Mouse (Mus musculus): ENCODE data around the gene Lekr1. TPM values are rescaled to one million over a fixed set of nuclear protein-coding genes. Genes with fewer than 3 reads are reported as not detected.

Lekr1 gene
- polyA plus RNA-seq (2015; fragmentation: Nextera tagmentation; extraction: Ambion mirVana): 8.9 and 10.6 TPM in 2 replicates

DNA sequence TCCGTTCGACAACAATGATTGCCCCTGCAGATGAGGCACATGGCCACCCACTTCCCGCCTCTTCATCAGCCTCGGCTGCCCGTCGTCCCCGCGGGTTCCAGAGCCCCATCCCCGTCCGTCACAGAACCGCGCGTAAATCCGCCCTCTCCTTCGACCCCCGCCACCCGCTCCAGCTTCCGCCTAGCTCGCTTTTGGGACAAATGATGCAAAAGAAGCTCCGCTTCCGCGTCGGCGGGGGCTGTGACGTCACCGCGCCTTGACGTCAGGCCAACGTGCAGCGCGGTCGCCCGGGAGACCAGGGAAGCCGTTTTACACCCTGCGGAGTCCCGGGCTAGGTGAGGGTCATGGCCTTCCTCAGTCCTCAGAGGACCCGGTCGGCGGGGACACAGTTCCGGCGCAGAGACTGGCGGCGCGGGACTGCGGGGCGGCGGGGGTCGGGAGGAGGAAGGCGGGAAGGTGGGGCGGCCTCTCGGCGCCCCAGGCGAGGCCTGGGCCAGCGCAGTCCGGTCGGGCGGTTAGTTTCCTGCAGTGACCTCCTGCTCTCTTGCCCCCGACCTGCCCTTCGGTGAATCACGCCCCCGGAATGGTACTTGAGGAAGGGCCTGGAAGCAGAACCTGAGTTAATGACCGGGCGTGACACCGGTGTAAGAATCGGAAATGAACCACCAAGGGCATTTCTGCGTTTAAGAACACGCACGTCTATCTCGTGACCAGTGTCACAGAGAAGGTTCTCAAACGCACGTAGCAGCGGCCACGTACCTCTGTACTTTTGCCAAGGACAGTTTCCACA lies at the start of gene Lekr1:
Lekr1 (plus strand) TSS at position 252 of the 790 bp plus-strand sequence.
- H3K27ac ChIP-seq: peak within 1 kb of the TSS; percentile 73
- peak within 1 kb of the TSS; percentile 89 for H3K4me2 ChIP-seq
- peak within 1 kb of the TSS; percentile 82 for H3K9ac ChIP-seq
- H3K4me3 ChIP-seq: peak within 1 kb of the TSS; percentile 56
- H3K9me3 ChIP-seq: no peaks in the 10 kb centered on the region
- 2% methylated on average over 73 of the region's 73 CpGs for WGBS
- H3K4me1 ChIP-seq: peaks cover 7% of the 10 kb centered on the region
- peak; percentile 86 for ATAC-seq (ENCODE audit: insufficient number of reproducible peaks, insufficient read depth, low FRiP score, low TSS enrichment, low read depth)
- H3K27me3 ChIP-seq: no peaks in the 10 kb centered on the region
- no peaks in the 10 kb centered on the region for H3K36me3 ChIP-seq

DNA sequence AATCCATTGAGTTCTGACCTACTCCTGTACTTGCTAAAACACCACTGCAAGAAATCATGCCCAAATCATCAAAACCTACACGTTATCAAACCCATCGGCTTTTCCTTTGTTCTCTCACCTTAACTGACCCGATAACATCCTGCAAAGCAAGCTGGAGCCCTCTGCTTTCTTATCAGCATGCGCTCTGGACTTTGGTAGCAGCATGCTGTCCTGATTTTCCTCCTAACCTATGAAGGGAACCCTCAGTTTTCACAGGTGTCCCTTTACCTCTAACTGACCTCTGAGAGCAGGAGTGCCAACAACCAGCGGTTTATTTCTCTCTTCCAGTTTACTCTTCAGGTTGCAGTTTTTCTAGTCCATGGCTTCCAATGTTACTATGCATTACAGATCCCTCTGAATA lies 48.5 kb upstream of the Lekr1 start:
- no peak overlapping the region for H3K27ac ChIP-seq
- no peak overlapping the region for H3K4me2 ChIP-seq
- no peaks in the 10 kb centered on the region for H3K27me3 ChIP-seq
- 80% methylated on average over 5 of the region's 5 CpGs for WGBS
- H3K4me3 ChIP-seq: no peak overlapping the region
- H3K9me3 ChIP-seq: no peaks in the 10 kb centered on the region
- peaks cover 5% of the 10 kb centered on the region for H3K4me1 ChIP-seq
- no peaks in the 10 kb centered on the region for H3K36me3 ChIP-seq
- H3K9ac ChIP-seq: no peak overlapping the region
- ATAC-seq (ENCODE audit: insufficient number of reproducible peaks, insufficient read depth, low FRiP score, low TSS enrichment, low read depth): no peak

DNA sequence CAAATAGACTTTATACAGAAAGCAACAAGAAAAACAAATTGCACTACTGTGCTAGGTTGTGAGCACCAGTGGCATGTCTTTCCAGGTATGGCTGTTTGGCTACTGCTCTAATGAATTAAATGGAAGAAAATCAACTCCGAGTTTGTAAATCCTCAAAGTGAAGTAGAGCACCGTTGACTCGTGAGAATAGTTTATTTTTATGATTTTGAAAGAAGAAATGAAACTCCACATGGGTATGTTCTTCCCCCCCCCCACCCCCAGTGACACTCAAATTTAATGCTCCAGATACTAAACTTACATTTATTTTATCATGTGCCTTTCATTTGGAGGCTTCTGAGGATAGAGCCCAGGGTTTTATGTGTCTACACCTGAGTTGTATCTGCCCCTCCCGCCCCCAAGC lies 46.7 kb upstream of the Lekr1 start:
- no peak overlapping the region for H3K9ac ChIP-seq
- H3K4me2 ChIP-seq: no peak overlapping the region
- no peak for ATAC-seq (ENCODE audit: insufficient number of reproducible peaks, insufficient read depth, low FRiP score, low TSS enrichment, low read depth)
- H3K4me3 ChIP-seq: no peak overlapping the region
- H3K9me3 ChIP-seq: no peaks in the 10 kb centered on the region
- WGBS: 85% methylated on average over 4 of the region's 4 CpGs
- H3K27ac ChIP-seq: no peak overlapping the region
- no peaks in the 10 kb centered on the region for H3K36me3 ChIP-seq
- H3K4me1 ChIP-seq: no peaks in the 10 kb centered on the region
- no peaks in the 10 kb centered on the region for H3K27me3 ChIP-seq

DNA sequence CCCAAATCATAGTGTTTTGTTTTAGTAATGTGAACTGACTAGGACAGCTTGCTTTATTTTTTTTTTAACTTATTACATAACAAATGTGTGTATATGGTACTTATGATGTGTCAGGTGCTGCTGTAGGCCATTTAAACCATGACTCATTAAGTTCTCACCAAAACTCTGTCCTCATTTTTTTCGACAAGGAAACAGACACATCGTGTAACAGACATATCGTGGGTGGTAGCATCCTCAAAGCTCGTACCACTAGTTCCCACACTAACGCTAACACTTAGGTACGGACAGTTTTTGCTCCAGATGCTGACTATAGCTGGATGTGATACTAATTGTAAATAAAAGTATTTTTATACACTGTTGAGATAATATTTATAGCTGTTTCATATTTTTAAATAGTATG lies 43.0 kb upstream of the Lekr1 start:
- Histone ChIP-seq H3K36me3 (no peaks in the 10 kb centered on the region), H3K9ac (no peak overlapping the region), H3K27me3 (no peaks in the 10 kb centered on the region), H3K9me3 (no peaks in the 10 kb centered on the region), H3K4me3 (no peak overlapping the region), H3K4me1 (peaks cover 23% of the 10 kb centered on the region), H3K27ac (no peak overlapping the region), H3K4me2 (no peak overlapping the region)
- WGBS: 94% methylated on average over 6 of the region's 6 CpGs
- ATAC-seq (ENCODE audit: insufficient number of reproducible peaks, insufficient read depth, low FRiP score, low TSS enrichment, low read depth): no peak

- Histone ChIP-seq H3K27me3 (no peaks in the 10 kb centered on the region), H3K4me3 (no peak overlapping the region), H3K4me2 (no peak overlapping the region), H3K27ac (no peak overlapping the region), H3K9me3 (no peaks in the 10 kb centered on the region), H3K9ac (no peak overlapping the region), H3K4me1 (peaks cover 23% of the 10 kb centered on the region), H3K36me3 (no peaks in the 10 kb centered on the region)
- no peak for ATAC-seq (ENCODE audit: insufficient number of reproducible peaks, insufficient read depth, low FRiP score, low TSS enrichment, low read depth)
- WGBS: 60% methylated on average over 8 of the region's 8 CpGs
Measured at GRCm38 (mm10) chr3:65625496-65626289, 40.3 kb upstream of the Lekr1 start.

GRCm38 (mm10) chr3:65626290-65626914 lies 39.6 kb upstream of the Lekr1 start:
- Histone ChIP-seq H3K9me3 (no peaks in the 10 kb centered on the region), H3K9ac (no peak overlapping the region), H3K4me3 (no peak overlapping the region), H3K27me3 (no peaks in the 10 kb centered on the region), H3K4me1 (peaks cover 23% of the 10 kb centered on the region), H3K4me2 (no peak overlapping the region), H3K27ac (peak overlapping the region; percentile 60), H3K36me3 (no peaks in the 10 kb centered on the region)
- 74% methylated on average over 7 of the region's 7 CpGs for WGBS
- no peak for ATAC-seq (ENCODE audit: insufficient number of reproducible peaks, insufficient read depth, low FRiP score, low TSS enrichment, low read depth)

DNA sequence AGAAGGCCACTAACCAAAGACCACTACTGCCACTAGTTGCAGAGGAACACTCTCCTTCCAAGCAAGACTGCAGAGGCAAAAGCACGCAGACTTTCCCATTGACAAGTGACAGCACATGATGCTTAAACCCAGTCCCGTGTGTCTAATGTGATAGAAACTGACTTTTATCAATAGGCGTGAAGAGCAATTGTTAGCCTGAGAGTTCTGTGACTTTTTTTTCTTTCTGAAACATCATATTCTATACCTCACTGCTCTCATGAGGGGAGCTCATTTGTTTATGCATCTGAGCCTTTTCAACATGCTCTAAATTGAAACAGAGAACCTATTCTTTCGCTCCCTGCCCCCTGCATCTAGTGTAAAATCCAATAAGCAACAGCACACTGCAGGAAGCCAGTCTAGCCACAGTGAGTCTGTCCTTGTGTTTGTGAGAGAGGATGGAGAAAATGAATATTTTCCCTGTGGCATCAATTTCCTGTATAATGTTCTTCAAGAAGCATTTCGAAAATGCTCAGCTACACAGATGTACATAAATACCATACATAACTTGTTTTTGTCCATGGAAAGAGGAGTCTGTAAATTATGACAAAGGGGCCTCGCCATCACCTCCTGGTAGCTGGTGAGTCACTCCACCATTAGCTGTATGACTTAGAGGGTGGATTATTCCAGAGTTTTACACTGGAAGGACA lies 38.9 kb upstream of the Lekr1 start:
- 47% methylated on average over 6 of the region's 6 CpGs for WGBS
- no peak for ATAC-seq (ENCODE audit: insufficient number of reproducible peaks, insufficient read depth, low FRiP score, low TSS enrichment, low read depth)
- Histone ChIP-seq H3K4me3 (no peak overlapping the region), H3K27me3 (no peaks in the 10 kb centered on the region), H3K36me3 (no peaks in the 10 kb centered on the region), H3K9me3 (no peaks in the 10 kb centered on the region), H3K4me1 (peaks cover 23% of the 10 kb centered on the region), H3K4me2 (no peak overlapping the region), H3K9ac (no peak overlapping the region), H3K27ac (peak overlapping the region; percentile 60)

GRCm38 (mm10) chr3:65627707-65628028 lies 38.4 kb upstream of the Lekr1 start:
- Histone ChIP-seq H3K27me3 (no peaks in the 10 kb centered on the region), H3K9me3 (no peaks in the 10 kb centered on the region), H3K4me3 (no peak overlapping the region), H3K27ac (peak overlapping the region; percentile 49; the same call in 1 of the 2 replicates), H3K36me3 (no peaks in the 10 kb centered on the region), H3K4me2 (no peak overlapping the region), H3K4me1 (peaks cover 23% of the 10 kb centered on the region), H3K9ac (no peak overlapping the region)
- ATAC-seq (ENCODE audit: insufficient number of reproducible peaks, insufficient read depth, low FRiP score, low TSS enrichment, low read depth): no peak
- 67% methylated on average over 2 of the region's 2 CpGs for WGBS

DNA sequence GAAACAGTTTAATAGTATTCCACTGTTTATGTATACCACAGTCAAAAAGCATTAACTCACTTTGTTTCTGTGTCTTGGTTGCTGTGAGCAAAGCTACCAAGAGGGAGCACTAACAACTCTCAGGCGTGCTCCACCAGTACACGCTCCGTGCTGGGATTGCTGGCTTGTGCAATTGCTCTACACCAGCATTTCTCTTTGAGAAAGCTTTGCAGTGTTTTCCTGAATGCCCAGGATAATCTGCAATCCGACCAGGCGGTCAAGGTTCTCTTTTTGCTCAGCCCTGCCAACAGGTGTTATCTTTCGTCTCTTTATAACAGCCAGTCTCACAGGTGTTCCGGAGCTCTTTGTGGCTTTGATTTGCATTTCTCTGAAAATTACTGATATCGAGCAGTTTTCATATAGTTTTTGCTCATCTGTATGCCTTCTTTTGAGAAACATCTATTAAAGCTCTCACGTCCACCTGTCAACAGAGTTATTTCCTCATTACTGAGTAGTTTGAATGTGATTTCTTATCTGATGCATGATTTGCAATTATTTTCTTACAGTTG lies 36.4 kb upstream of the Lekr1 start:
- H3K27ac ChIP-seq: no peak overlapping the region
- H3K4me1 ChIP-seq: peaks cover 29% of the 10 kb centered on the region
- no peaks in the 10 kb centered on the region for H3K9me3 ChIP-seq
- no peak overlapping the region for H3K9ac ChIP-seq
- H3K4me2 ChIP-seq: no peak overlapping the region
- no peak for ATAC-seq (ENCODE audit: insufficient number of reproducible peaks, insufficient read depth, low FRiP score, low TSS enrichment, low read depth)
- 71% methylated on average over 9 of the region's 9 CpGs for WGBS
- no peaks in the 10 kb centered on the region for H3K27me3 ChIP-seq
- H3K4me3 ChIP-seq: no peak overlapping the region
- no peaks in the 10 kb centered on the region for H3K36me3 ChIP-seq

GRCm38 (mm10) chr3:65633604-65634003 lies 32.4 kb upstream of the Lekr1 start:
- Histone ChIP-seq H3K4me2 (no peak overlapping the region), H3K36me3 (no peaks in the 10 kb centered on the region), H3K4me1 (peaks cover 18% of the 10 kb centered on the region), H3K4me3 (no peak overlapping the region), H3K9ac (no peak overlapping the region), H3K27ac (no peak overlapping the region), H3K9me3 (no peaks in the 10 kb centered on the region), H3K27me3 (no peaks in the 10 kb centered on the region)
- ATAC-seq (ENCODE audit: insufficient number of reproducible peaks, insufficient read depth, low FRiP score, low TSS enrichment, low read depth): no peak
- 41% methylated on average over 4 of the region's 4 CpGs for whole genome bisulfite sequencing

DNA sequence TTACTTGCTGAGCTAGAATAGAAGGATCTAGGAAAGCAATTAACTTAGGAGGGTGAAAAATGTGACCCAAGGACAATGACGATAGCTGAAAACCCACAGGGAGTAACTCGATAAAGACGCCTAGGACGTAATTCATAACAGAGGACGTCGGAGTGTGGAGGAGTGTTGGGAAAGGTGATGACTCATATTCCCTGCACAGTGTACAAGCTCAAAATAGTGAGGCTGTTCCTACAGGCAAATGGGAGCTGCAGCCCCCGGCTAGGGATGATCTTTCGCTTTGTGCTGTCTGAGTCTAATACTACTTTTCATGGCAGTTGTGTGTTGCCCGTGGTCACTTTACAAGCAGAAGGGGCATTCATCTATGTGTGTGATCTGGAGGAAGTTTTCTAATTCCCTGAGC lies 30.0 kb upstream of the Lekr1 start:
- peaks cover 18% of the 10 kb centered on the region for H3K4me1 ChIP-seq

More for the DNA sequence above, 30.0 kb upstream of the Lekr1 start:
- H3K27ac ChIP-seq: no peak overlapping the region
- no peaks in the 10 kb centered on the region for H3K27me3 ChIP-seq
- WGBS: 36% methylated on average over 9 of the region's 9 CpGs
- ATAC-seq (ENCODE audit: insufficient number of reproducible peaks, insufficient read depth, low FRiP score, low TSS enrichment, low read depth): no peak
- H3K9me3 ChIP-seq: no peaks in the 10 kb centered on the region
- no peak overlapping the region for H3K9ac ChIP-seq
- no peaks in the 10 kb centered on the region for H3K36me3 ChIP-seq
- no peak overlapping the region for H3K4me2 ChIP-seq
- no peak overlapping the region for H3K4me3 ChIP-seq

All from embryonic facial prominence, embryonic 13.5 days (tissue).